Mouse (Mus musculus) embryo, embryonic 9.5 days (tissue): ENCODE results near the gene Olfr684.

Source experiments
- DNase-seq: peaks from one replicate; pipeline ENCODE4 v3.0.0-alpha.2; 2017; ENCODE audit errors: extremely low spot score

Olfr684 gene

GRCm38 (mm10) chr7:105163553-105163952 is at the start of gene Olfr684:
TSS of gene Olfr684 (minus strand) at chr7:105163653.
- no peak for DNase-seq

DNA sequence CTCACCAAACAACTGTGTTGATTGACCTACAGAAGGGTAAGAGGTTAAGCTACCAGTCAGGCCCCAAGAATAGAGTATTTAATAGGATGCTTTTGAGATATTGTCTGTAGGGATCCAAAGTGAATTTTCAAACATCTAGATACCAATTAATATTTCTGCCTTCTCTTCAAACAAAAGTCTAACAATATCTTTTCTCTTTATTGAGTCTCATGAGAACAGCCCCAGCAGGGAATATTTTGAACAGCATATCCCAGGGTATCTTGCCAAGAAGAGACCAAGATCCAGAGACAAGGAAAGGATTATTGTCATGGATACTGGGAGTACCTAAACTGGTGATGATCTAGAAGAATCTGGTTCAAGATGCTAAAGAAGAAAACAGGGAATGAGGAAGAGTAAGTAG is 43.9 kb upstream of the Olfr684 start, which contains the start of gene Olfr686:
Gene Olfr686 (minus strand): TSS at position 101 of the 400 bp plus-strand sequence.
- no peak for DNase-seq

GRCm38 (mm10) chr7:105185912-105186311 is 22.5 kb upstream of the Olfr684 start, which contains the start of gene Olfr685:
TSS of gene Olfr685 (minus strand) at chr7:105186012.
- DNase-seq, result no peak

GRCm38 (mm10) chr7:105170773-105171172 is 7.3 kb upstream of the Olfr684 start:
- DNase-seq, result no peak

GRCm38 (mm10) chr7:105146912-105147311 is 16.5 kb downstream of the Olfr684 start, which contains the start of gene Olfr683:
TSS of gene Olfr683 (minus strand) at chr7:105147012.
- DNase-seq, result no peak

DNA sequence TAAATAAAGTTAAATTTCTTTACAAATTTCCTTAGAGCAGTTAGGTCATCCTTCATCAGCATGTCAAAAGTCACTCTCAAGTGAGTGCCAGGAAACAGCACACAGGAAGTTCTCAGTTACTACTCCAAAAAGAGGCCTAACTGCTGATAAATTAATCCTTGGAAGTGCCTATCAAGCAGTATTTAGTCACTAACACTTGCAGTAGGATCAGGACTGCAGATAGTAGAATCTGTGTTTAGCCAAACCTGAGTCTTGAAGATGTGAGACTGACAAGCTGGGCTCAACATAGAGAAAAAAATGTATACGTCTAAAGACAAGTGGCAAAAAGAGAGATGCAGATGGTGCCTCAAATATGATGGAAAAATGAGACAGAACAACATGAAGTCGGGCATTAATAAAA is 22.2 kb downstream of the Olfr684 start:
- no peak for DNase-seq

- DNase-seq, result no peak
Observed at GRCm38 (mm10) chr7:105116536-105116935, 46.9 kb downstream of the Olfr684 start, which contains the start of gene Olfr681. TSS of gene Olfr681 (plus strand) at chr7:105116836.
